Mouse (Mus musculus): ENCODE measurements around the gene Hemk1.

DNA sequence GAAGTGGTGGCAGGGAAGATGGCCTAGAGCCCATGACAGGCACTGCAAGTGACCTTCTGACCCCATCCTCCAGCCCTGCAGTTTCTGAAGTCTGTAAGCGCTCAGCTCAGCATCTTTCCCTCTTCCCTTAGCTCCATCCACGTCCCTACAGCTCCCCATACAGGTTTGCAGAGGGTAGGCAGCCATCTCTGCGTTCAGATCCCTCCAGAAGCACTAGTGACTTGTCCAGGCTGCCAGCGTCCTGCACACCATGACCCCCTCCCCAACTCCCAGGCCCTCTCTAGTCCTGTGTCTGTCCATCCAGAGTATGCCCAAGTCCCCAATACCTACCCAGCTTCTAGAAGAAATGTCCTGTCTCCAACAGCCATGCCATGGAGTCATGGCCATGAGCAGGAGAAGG lies 60.0 kb downstream of the Hemk1 start:
- no peak for TF ChIP-seq CTCF (IDR thresholded peaks at IDR 0.05; ENCODE audit: control insufficient read depth, insufficient read depth, low read length)
- TF ChIP-seq POLR2A (IDR thresholded peaks at IDR 0.05; ENCODE audit: borderline replicate concordance, control insufficient read depth, low read depth, low read length), result no peak

All from bone marrow, adult 2 months (tissue).